Mouse (Mus musculus): ENCODE results near the gene Hist2h2aa2. TPM values are rescaled to one million over a fixed set of nuclear protein-coding genes. Genes with fewer than 3 reads are reported as not detected.
A peak's percentile ranks its signal among the peaks of the same experiment; 100 is the strongest.

Gene Hist2h2aa2
- polyA plus RNA-seq, 1 experiment from 2014 or later = 55.4 TPM

GRCm38 (mm10) chr3:96198181-96198580, 41.9 kb downstream of the Hist2h2aa2 start:
- DNase-seq = peak; percentile 50
- 2% methylated on average over 6 of the region's 6 CpGs for WGBS

GRCm38 (mm10) chr3:96197129-96197749, 42.8 kb downstream of the Hist2h2aa2 start:
- H3K4me2 ChIP-seq (ENCODE audit: low read length) = peak overlapping the region; percentile 98
- ATAC-seq (ENCODE audit: low FRiP score, low TSS enrichment) (peak; percentile 94), DNase-seq (peak; percentile 96)
- H3K36me3 ChIP-seq (ENCODE audit: control insufficient read depth, insufficient read depth, low read length) = peaks cover 29% of the 10 kb centered on the region
- peaks cover 15% of the 10 kb centered on the region for H3K4me1 ChIP-seq (ENCODE audit: control insufficient read depth, insufficient read depth, low read length)
- peak overlapping the region; percentile 98 for H3K27ac ChIP-seq (replicated peaks; ENCODE audit: low read depth, low read length)
- peak overlapping the region; percentile 91 for H3K9ac ChIP-seq (replicated peaks; ENCODE audit: low read length)
- WGBS = under 1% methylated on average over 50 of the region's 50 CpGs
- H3K27me3 ChIP-seq (ENCODE audit: control insufficient read depth, insufficient read depth, low read length) = no peaks in the 10 kb centered on the region
- no peaks in the 10 kb centered on the region for H3K9me3 ChIP-seq (ENCODE audit: control insufficient read depth, low read length)
- H3K4me3 ChIP-seq (replicated peaks; ENCODE audit: low read depth, low read length) = peak overlapping the region; percentile 60

More at GRCm38 (mm10) chr3:96198181-96198580, 41.9 kb downstream of the Hist2h2aa2 start:
- Histone ChIP-seq H3K4me1 (ENCODE audit: control insufficient read depth, insufficient read depth, low read length) (peaks cover 15% of the 10 kb centered on the region), H3K36me3 (ENCODE audit: control insufficient read depth, insufficient read depth, low read length) (peaks cover 20% of the 10 kb centered on the region), H3K4me2 (ENCODE audit: low read length) (peak overlapping the region; percentile 98), H3K9me3 (ENCODE audit: control insufficient read depth, low read length) (no peaks in the 10 kb centered on the region), H3K27me3 (ENCODE audit: control insufficient read depth, insufficient read depth, low read length) (no peaks in the 10 kb centered on the region), H3K27ac (replicated peaks; ENCODE audit: low read depth, low read length) (0 out of 2 replicates have a peak overlapping the region, but pooled peaks have one; percentile 22), H3K4me3 (replicated peaks; ENCODE audit: low read depth, low read length) (peak overlapping the region; percentile 60), H3K9ac (replicated peaks; ENCODE audit: low read length) (peak overlapping the region; percentile 28; the same call in 1 of the 2 replicates)
- no peak for ATAC-seq (ENCODE audit: low FRiP score, low TSS enrichment)

GRCm38 (mm10) chr3:96196437-96197128, 43.5 kb downstream of the Hist2h2aa2 start:
- Histone ChIP-seq H3K4me3 (replicated peaks; ENCODE audit: low read depth, low read length) (peak overlapping the region; percentile 60), H3K9ac (replicated peaks; ENCODE audit: low read length) (peak overlapping the region; percentile 91), H3K4me2 (ENCODE audit: low read length) (peak overlapping the region; percentile 98), H3K36me3 (ENCODE audit: control insufficient read depth, insufficient read depth, low read length) (peaks cover 35% of the 10 kb centered on the region), H3K9me3 (ENCODE audit: control insufficient read depth, low read length) (no peaks in the 10 kb centered on the region), H3K27ac (replicated peaks; ENCODE audit: low read depth, low read length) (peak overlapping the region; percentile 98), H3K27me3 (ENCODE audit: control insufficient read depth, insufficient read depth, low read length) (no peaks in the 10 kb centered on the region), H3K4me1 (ENCODE audit: control insufficient read depth, insufficient read depth, low read length) (peaks cover 15% of the 10 kb centered on the region)
- DNase-seq = no peak
- WGBS = 20% methylated on average over 27 of the region's 27 CpGs
- ATAC-seq (ENCODE audit: low FRiP score, low TSS enrichment) = peak; percentile 7; the same call in 1 of the 2 replicates

GRCm38 (mm10) chr3:96195616-96196313, 44.3 kb downstream of the Hist2h2aa2 start:
- peaks cover 42% of the 10 kb centered on the region for H3K36me3 ChIP-seq (ENCODE audit: control insufficient read depth, insufficient read depth, low read length)
- no peak overlapping the region for H3K27ac ChIP-seq (replicated peaks; ENCODE audit: low read depth, low read length)
- H3K9ac ChIP-seq (replicated peaks; ENCODE audit: low read length) = no peak overlapping the region
- no peaks in the 10 kb centered on the region for H3K9me3 ChIP-seq (ENCODE audit: control insufficient read depth, low read length)
- DNase-seq (no peak), ATAC-seq (ENCODE audit: low FRiP score, low TSS enrichment) (no peak)
- H3K27me3 ChIP-seq (ENCODE audit: control insufficient read depth, insufficient read depth, low read length) = no peaks in the 10 kb centered on the region
- peak overlapping the region; percentile 60; the same call in 1 of the 2 replicates for H3K4me3 ChIP-seq (replicated peaks; ENCODE audit: low read depth, low read length)
- 96% methylated on average over 11 of the region's 11 CpGs for WGBS
- H3K4me1 ChIP-seq (ENCODE audit: control insufficient read depth, insufficient read depth, low read length) = peaks cover 15% of the 10 kb centered on the region
- H3K4me2 ChIP-seq (ENCODE audit: low read length) = peak overlapping the region; percentile 98

GRCm38 (mm10) chr3:96194966-96195365, 45.1 kb downstream of the Hist2h2aa2 start:
- Histone ChIP-seq H3K27ac (replicated peaks; ENCODE audit: low read depth, low read length) (no peak overlapping the region), H3K9ac (replicated peaks; ENCODE audit: low read length) (no peak overlapping the region)
- WGBS = 89% methylated on average over 10 of the region's 10 CpGs

GRCm38 (mm10) chr3:96192977-96193376, 47.1 kb downstream of the Hist2h2aa2 start:
- no peak for DNase-seq
- H3K9ac ChIP-seq (replicated peaks; ENCODE audit: low read length) = no peak overlapping the region
- H3K4me3 ChIP-seq (replicated peaks; ENCODE audit: low read depth, low read length) = no peak overlapping the region
- no peaks in the 10 kb centered on the region for H3K27me3 ChIP-seq (ENCODE audit: control insufficient read depth, insufficient read depth, low read length)
- H3K36me3 ChIP-seq (ENCODE audit: control insufficient read depth, insufficient read depth, low read length) = peaks cover 67% of the 10 kb centered on the region
- no peak overlapping the region for H3K27ac ChIP-seq (replicated peaks; ENCODE audit: low read depth, low read length)
- peaks cover 12% of the 10 kb centered on the region for H3K4me1 ChIP-seq (ENCODE audit: control insufficient read depth, insufficient read depth, low read length)
- ATAC-seq (ENCODE audit: low FRiP score, low TSS enrichment) = no peak
- no peaks in the 10 kb centered on the region for H3K9me3 ChIP-seq (ENCODE audit: control insufficient read depth, low read length)
- WGBS = 74% methylated on average over 12 of the region's 12 CpGs
- no peak overlapping the region for H3K4me2 ChIP-seq (ENCODE audit: low read length)

More at GRCm38 (mm10) chr3:96194966-96195365, 45.1 kb downstream of the Hist2h2aa2 start:
- ATAC-seq (ENCODE audit: low FRiP score, low TSS enrichment) (no peak), DNase-seq (no peak)
- no peak overlapping the region for H3K4me2 ChIP-seq (ENCODE audit: low read length)
- no peaks in the 10 kb centered on the region for H3K9me3 ChIP-seq (ENCODE audit: control insufficient read depth, low read length)
- H3K4me3 ChIP-seq (replicated peaks; ENCODE audit: low read depth, low read length) = no peak overlapping the region
- no peaks in the 10 kb centered on the region for H3K27me3 ChIP-seq (ENCODE audit: control insufficient read depth, insufficient read depth, low read length)
- H3K36me3 ChIP-seq (ENCODE audit: control insufficient read depth, insufficient read depth, low read length) = peaks cover 50% of the 10 kb centered on the region
- H3K4me1 ChIP-seq (ENCODE audit: control insufficient read depth, insufficient read depth, low read length) = peaks cover 15% of the 10 kb centered on the region

Small RNAs within 50 kb of the gene (microRNA-seq; reads per million reads assigned to microRNA genes)
- gene Gm44492 (not detected), gene Gm47311 (not detected), gene Gm47313 (not detected)

Other genes starting within 250 kb of the Hist2h2aa2 start
- gene Plekho1, start 244.3 kb downstream of the Hist2h2aa2 start, polyA plus RNA-seq (2014; fragmentation: Nextera tagmentation; extraction: Ambion mirVana) = 63.5 and 70.6 TPM in 2 replicates
- 46.4 and 54.6 TPM in 2 replicates for gene Vps45, start 181.8 kb downstream of the Hist2h2aa2 start, polyA plus RNA-seq (2014; fragmentation: Nextera tagmentation; extraction: Ambion mirVana)
- 5.3 and 6.1 TPM in 2 replicates for gene Otud7b, start 135.7 kb downstream of the Hist2h2aa2 start, polyA plus RNA-seq (2014; fragmentation: Nextera tagmentation; extraction: Ambion mirVana)
- gene Mtmr11, start 78.3 kb downstream of the Hist2h2aa2 start, polyA plus RNA-seq (2014; fragmentation: Nextera tagmentation; extraction: Ambion mirVana) = 6.1 and 11.8 TPM in 2 replicates
- gene Sf3b4, start 67.9 kb downstream of the Hist2h2aa2 start, polyA plus RNA-seq (2014; fragmentation: Nextera tagmentation; extraction: Ambion mirVana) = 146 and 148 TPM in 2 replicates
- gene Sv2a, start 59.1 kb downstream of the Hist2h2aa2 start, polyA plus RNA-seq (2014; fragmentation: Nextera tagmentation; extraction: Ambion mirVana) = 91.6 and 120 TPM in 2 replicates
- 63.0 and 69.6 TPM in 2 replicates for gene Bola1, start 20.6 kb downstream of the Hist2h2aa2 start, polyA plus RNA-seq (2014; fragmentation: Nextera tagmentation; extraction: Ambion mirVana)
- gene Hist2h2ab, start 20.4 kb downstream of the Hist2h2aa2 start, polyA plus RNA-seq (2014; fragmentation: Nextera tagmentation; extraction: Ambion mirVana) = not detected in 2 replicates
- gene Hist2h2ac, start 19.4 kb downstream of the Hist2h2aa2 start, polyA plus RNA-seq (2014; fragmentation: Nextera tagmentation; extraction: Ambion mirVana) = 1.7 and 2.8 TPM in 2 replicates
- gene Hist2h2be, start 19.2 kb downstream of the Hist2h2aa2 start, polyA plus RNA-seq (2014; fragmentation: Nextera tagmentation; extraction: Ambion mirVana) = 4.8 and 5.9 TPM in 2 replicates
- 2.2 and 3.4 TPM in 2 replicates for gene Hist2h3c2, start 1.1 kb downstream of the Hist2h2aa2 start, polyA plus RNA-seq (2014; fragmentation: Nextera tagmentation; extraction: Ambion mirVana)
- 24.7 and 32.0 TPM in 2 replicates for gene Hist2h2aa1, start 5.2 kb upstream of the Hist2h2aa2 start, polyA plus RNA-seq (2014; fragmentation: Nextera tagmentation; extraction: Ambion mirVana)
- gene Hist2h3c1, start 6.4 kb upstream of the Hist2h2aa2 start, polyA plus RNA-seq (2014; fragmentation: Nextera tagmentation; extraction: Ambion mirVana) = 1.0 TPM in 1 of 2 replicates, not detected in the other
- gene Hist2h4, start 23.0 kb upstream of the Hist2h2aa2 start, polyA plus RNA-seq (2014; fragmentation: Nextera tagmentation; extraction: Ambion mirVana) = 5.2 TPM in 2 replicates
- 19.3 and 20.1 TPM in 2 replicates for gene Hist2h3b, start 28.4 kb upstream of the Hist2h2aa2 start, polyA plus RNA-seq (2014; fragmentation: Nextera tagmentation; extraction: Ambion mirVana)
- 4.9 and 5.4 TPM in 2 replicates for gene Hist2h2bb, start 29.5 kb upstream of the Hist2h2aa2 start, polyA plus RNA-seq (2014; fragmentation: Nextera tagmentation; extraction: Ambion mirVana)
- gene Fcgr1, start 53.7 kb upstream of the Hist2h2aa2 start, polyA plus RNA-seq (2014; fragmentation: Nextera tagmentation; extraction: Ambion mirVana) = 0.27 and 4.8 TPM in 2 replicates
- gene BC107364, start 212.0 kb upstream of the Hist2h2aa2 start, polyA plus RNA-seq (2014; fragmentation: Nextera tagmentation; extraction: Ambion mirVana) = not detected in 2 replicates